Mouse (Mus musculus): ENCODE measurements around the gene Ccn5.

The Ccn5 gene

GRCm38 (mm10) chr2:163842043-163842442 lies 21.4 kb downstream of the Ccn5 start:
- in situ Hi-C loops (cut with MboI, MseI): no loop called here

- in situ Hi-C loops (cut with MboI, MseI): no loop called here
These were observed 32.8 kb downstream of the Ccn5 start, which contains the start of gene Kcnk15 for GRCm38 (mm10) chr2:163853461-163853901. TSS of gene Kcnk15 (plus strand) at chr2:163853651.

- in situ Hi-C loops (cut with MboI, MseI): no loop called here
These were observed 36.6 kb downstream of the Ccn5 start for GRCm38 (mm10) chr2:163857233-163857632.

GRCm38 (mm10) chr2:163858254-163858947 lies 37.7 kb downstream of the Ccn5 start:
- in situ Hi-C loops (cut with MboI, MseI): no loop called here

- in situ Hi-C loops (cut with MboI, MseI): no loop called here
These were observed 44.6 kb downstream of the Ccn5 start for GRCm38 (mm10) chr2:163865311-163865710.

GRCm38 (mm10) chr2:163866061-163866460 lies 45.4 kb downstream of the Ccn5 start:
- in situ Hi-C loops (cut with MboI, MseI): no loop called here

GRCm38 (mm10) chr2:163869783-163870182 lies 49.1 kb downstream of the Ccn5 start:
- in situ Hi-C loops (cut with MboI, MseI): no loop called here

GRCm38 (mm10) chr2:163871266-163871665 lies 50.6 kb downstream of the Ccn5 start:
- in situ Hi-C loops (cut with MboI, MseI): no loop called here

- in situ Hi-C loops (cut with MboI, MseI): no loop called here
These were observed 51.2 kb downstream of the Ccn5 start for GRCm38 (mm10) chr2:163871906-163872305.

- in situ Hi-C loops (cut with MboI, MseI): no loop called here
These were observed 54.2 kb downstream of the Ccn5 start for GRCm38 (mm10) chr2:163874877-163875276.

- in situ Hi-C loops (cut with MboI, MseI): no loop called here
These were observed 54.8 kb downstream of the Ccn5 start for GRCm38 (mm10) chr2:163875484-163875883.

- in situ Hi-C loops (cut with MboI, MseI): no loop called here
These were observed 56.3 kb downstream of the Ccn5 start for GRCm38 (mm10) chr2:163876830-163877498.

- in situ Hi-C loops (cut with MboI, MseI): no loop called here
These were observed 60.2 kb downstream of the Ccn5 start for GRCm38 (mm10) chr2:163880891-163881290.

All from T-helper 2 cell (primary cell).